Mouse (Mus musculus): ENCODE results near the gene Hist1h1a. TPM values are rescaled to one million over a fixed set of nuclear protein-coding genes. Genes with fewer than 3 reads are reported as not detected.

The Hist1h1a gene
- polyA plus RNA-seq, 1 experiment = 0.22 TPM

DNA sequence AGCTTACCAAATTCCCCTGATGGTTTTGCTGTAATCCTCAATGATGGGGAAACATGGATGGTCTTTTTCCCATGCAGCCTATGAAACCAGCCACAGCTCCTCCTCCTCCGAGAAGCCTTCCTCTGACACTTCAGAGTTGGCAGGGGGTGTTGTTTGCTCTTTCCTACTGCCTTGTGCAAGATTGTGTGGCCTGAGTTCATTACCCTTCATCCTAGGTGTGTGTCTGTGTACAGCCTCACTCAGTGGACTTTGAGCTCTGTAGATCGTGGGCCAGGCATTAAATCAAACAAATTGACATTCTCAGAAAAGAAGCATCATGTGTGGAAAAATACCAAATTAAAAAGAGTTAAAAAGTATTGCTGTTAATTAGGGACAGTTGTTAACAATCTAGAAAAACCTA is 41.1 kb downstream of the Hist1h1a start:
- DNase-seq = peak; percentile 3
- Histone ChIP-seq H3K27me3 (replicated peaks; ENCODE audit: control insufficient read depth, insufficient read depth, low read length) (no peaks in the 10 kb centered on the region), H3K36me3 (ENCODE audit: control insufficient read depth, insufficient read depth, low read length) (no peaks in the 10 kb centered on the region), H3K4me1 (ENCODE audit: control insufficient read depth, insufficient read depth, low read length) (peaks cover 5% of the 10 kb centered on the region; the same call in 1 of the 2 replicates), H3K27ac (ENCODE audit: insufficient read depth, low read depth, low read length) (no peak overlapping the region), H3K4me3 (ENCODE audit: insufficient read depth, low read depth, low read length) (no peak overlapping the region)
- no peak for TF ChIP-seq POLR2A (IDR thresholded peaks at IDR 0.05; ENCODE audit: low read depth, low read length)
- TF ChIP-seq CTCF (conservative IDR thresholded peaks at IDR 0.05; ENCODE audit: insufficient read depth, insufficient read length, low read depth, low read length) = no peak
- WGBS = 54% methylated on average over 2 of the region's 2 CpGs

DNA sequence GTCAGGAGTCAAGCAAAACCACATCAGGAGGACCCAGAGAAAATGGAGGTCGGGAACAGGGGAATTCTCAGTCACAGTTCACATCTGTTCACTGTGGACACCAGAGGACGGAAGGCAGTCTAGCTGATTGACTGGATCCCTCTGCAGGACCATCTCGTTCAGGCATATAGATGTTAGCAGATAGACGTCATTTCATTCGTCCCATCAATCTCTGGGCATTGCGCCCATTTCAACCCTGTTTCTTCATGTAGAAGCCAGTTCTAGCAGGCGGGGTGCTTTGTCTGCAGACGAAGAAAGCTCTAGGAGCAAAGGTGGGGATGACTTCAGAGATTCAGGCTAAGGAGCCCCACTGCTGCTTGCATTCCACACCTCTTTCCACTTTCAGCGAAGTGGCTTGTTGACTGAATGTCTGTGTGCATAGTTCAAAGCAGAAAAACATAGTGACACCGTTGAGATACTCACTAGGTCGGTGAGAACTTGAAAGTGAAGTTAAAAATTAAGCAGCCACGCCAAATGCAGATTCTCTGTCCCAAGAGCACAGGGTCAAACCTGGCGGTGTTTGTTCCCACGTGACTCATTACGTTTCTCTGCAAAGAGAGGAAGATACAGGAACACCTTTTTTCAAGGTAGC is 43.1 kb downstream of the Hist1h1a start, which contains the start of gene Slc17a2:
Gene Slc17a2 (plus strand): TSS at position 572 of the 631 bp plus-strand sequence.
- Histone ChIP-seq H3K36me3 (ENCODE audit: control insufficient read depth, insufficient read depth, low read length) (no peaks in the 10 kb centered on the region), H3K27me3 (replicated peaks; ENCODE audit: control insufficient read depth, insufficient read depth, low read length) (no peaks in the 10 kb centered on the region), H3K27ac (ENCODE audit: insufficient read depth, low read depth, low read length) (no peak within 1 kb of the TSS), H3K4me1 (ENCODE audit: control insufficient read depth, insufficient read depth, low read length) (peaks cover 5% of the 10 kb centered on the region; the same call in 1 of the 2 replicates), H3K4me3 (ENCODE audit: insufficient read depth, low read depth, low read length) (no peak within 1 kb of the TSS)
- 53% methylated on average over 15 of the region's 15 CpGs for WGBS
- DNase-seq = peak; percentile 74
- TF ChIP-seq CTCF (conservative IDR thresholded peaks at IDR 0.05; ENCODE audit: insufficient read depth, insufficient read length, low read depth, low read length) (no peak), POLR2A (IDR thresholded peaks at IDR 0.05; ENCODE audit: low read depth, low read length) (no peak)

Other genes with a start within 250 kb of the Hist1h1a start
- gene Hist1h4h, start 232.6 kb upstream of the Hist1h1a start, polyA plus RNA-seq (2012; rRNA removed) = 44.7 and 57.5 TPM in 2 replicates
- gene Hist1h2af, start 229.8 kb upstream of the Hist1h1a start, polyA plus RNA-seq (2012; rRNA removed) = 4.3 and 8.0 TPM in 2 replicates
- gene Hist1h3g, start 228.2 kb upstream of the Hist1h1a start, polyA plus RNA-seq (2012; rRNA removed) = 0.25 and 0.58 TPM in 2 replicates
- gene Hist1h2bh, start 220.3 kb upstream of the Hist1h1a start, polyA plus RNA-seq (2012; rRNA removed) = 0.27 and 0.36 TPM in 2 replicates
- 0.74 and 0.87 TPM in 2 replicates for gene Hist1h3f, start 219.6 kb upstream of the Hist1h1a start, polyA plus RNA-seq (2012; rRNA removed)
- gene Hist1h4f, start 212.0 kb upstream of the Hist1h1a start, polyA plus RNA-seq (2012; rRNA removed) = 1.4 and 2.5 TPM in 2 replicates
- gene Hist1h1d, start 210.4 kb upstream of the Hist1h1a start, polyA plus RNA-seq (2012; rRNA removed) = 0.05 and 0.09 TPM in 2 replicates
- 3.8 and 4.3 TPM in 2 replicates for gene Hist1h3e, start 201.3 kb upstream of the Hist1h1a start, polyA plus RNA-seq (2012; rRNA removed)
- gene Hist1h2ae, start 192.4 kb upstream of the Hist1h1a start, polyA plus RNA-seq (2012; rRNA removed) = 0.22 and 0.58 TPM in 2 replicates
- 3.1 and 4.6 TPM in 2 replicates for gene Hist1h2bg, start 192.3 kb upstream of the Hist1h1a start, polyA plus RNA-seq (2012; rRNA removed)
- gene Hist1h2bf, start 189.5 kb upstream of the Hist1h1a start, polyA plus RNA-seq (2012; rRNA removed) = 0.30 and 0.99 TPM in 2 replicates
- not detected in 2 replicates for gene Hist1h2ad, start 189.3 kb upstream of the Hist1h1a start, polyA plus RNA-seq (2012; rRNA removed)
- 0.68 and 0.88 TPM in 2 replicates for gene Hist1h3d, start 187.9 kb upstream of the Hist1h1a start, polyA plus RNA-seq (2012; rRNA removed)
- 3.7 and 5.4 TPM in 2 replicates for gene Hist1h4d, start 182.1 kb upstream of the Hist1h1a start, polyA plus RNA-seq (2012; rRNA removed)
- gene Hist1h2be, start 142.5 kb upstream of the Hist1h1a start, polyA plus RNA-seq (2012; rRNA removed) = 1.2 TPM in 2 replicates
- 1.2 and 1.4 TPM in 2 replicates for gene Hist1h1e, start 141.1 kb upstream of the Hist1h1a start, polyA plus RNA-seq (2012; rRNA removed)
- gene Hist1h2ac, start 79.7 kb upstream of the Hist1h1a start, polyA plus RNA-seq (2012; rRNA removed) = 0.43 and 0.44 TPM in 2 replicates
- 473 and 571 TPM in 2 replicates for gene Hist1h2bc, start 79.5 kb upstream of the Hist1h1a start, polyA plus RNA-seq (2012; rRNA removed)
- gene Hist1h1t, start 67.9 kb upstream of the Hist1h1a start, polyA plus RNA-seq (2012; rRNA removed) = not detected in 2 replicates
- gene Hist1h4c, start 65.2 kb upstream of the Hist1h1a start, polyA plus RNA-seq (2012; rRNA removed) = 9.4 and 10.3 TPM in 2 replicates
- 21.2 and 21.4 TPM in 2 replicates for gene Hfe, start 52.8 kb upstream of the Hist1h1a start, polyA plus RNA-seq (2012; rRNA removed)
- gene Hist1h1c, start 24.9 kb upstream of the Hist1h1a start, polyA plus RNA-seq (2012; rRNA removed) = 68.7 and 76.0 TPM in 2 replicates
- 0.39 and 1.1 TPM in 2 replicates for gene Hist1h3c, start 18.1 kb upstream of the Hist1h1a start, polyA plus RNA-seq (2012; rRNA removed)
- 2.0 and 2.8 TPM in 2 replicates for gene Hist1h2bb, start 16.9 kb upstream of the Hist1h1a start, polyA plus RNA-seq (2012; rRNA removed)
- gene Hist1h2ab, start 12.5 kb upstream of the Hist1h1a start, polyA plus RNA-seq (2012; rRNA removed) = 1.3 and 1.5 TPM in 2 replicates
- gene Hist1h3b, start 11.4 kb upstream of the Hist1h1a start, polyA plus RNA-seq (2012; rRNA removed) = 0.88 and 1.4 TPM in 2 replicates
- 3.1 and 5.3 TPM in 2 replicates for gene Hist1h4b, start 6.7 kb upstream of the Hist1h1a start, polyA plus RNA-seq (2012; rRNA removed)
- gene Hist1h4a, start 2.4 kb upstream of the Hist1h1a start, polyA plus RNA-seq (2012; rRNA removed) = 0.91 and 2.3 TPM in 2 replicates
- gene Hist1h3a, start 1.3 kb upstream of the Hist1h1a start, polyA plus RNA-seq (2012; rRNA removed) = 0.74 and 1.5 TPM in 2 replicates
- gene Trim38, start 6.2 kb downstream of the Hist1h1a start, polyA plus RNA-seq (2012; rRNA removed) = 0.05 TPM in 1 of 2 replicates, not detected in the other
- 6.9 and 13.7 TPM in 2 replicates for gene Slc17a2, start 43.3 kb downstream of the Hist1h1a start, polyA plus RNA-seq (2012; rRNA removed)
- gene Slc17a3, start 75.8 kb downstream of the Hist1h1a start, polyA plus RNA-seq (2012; rRNA removed) = 142 and 150 TPM in 2 replicates
- gene Slc17a1, start 104.1 kb downstream of the Hist1h1a start, polyA plus RNA-seq (2012; rRNA removed) = 284 and 312 TPM in 2 replicates
- 2.6 and 2.8 TPM in 2 replicates for gene Slc17a4, start 151.3 kb downstream of the Hist1h1a start, polyA plus RNA-seq (2012; rRNA removed)
- 0.33 and 0.41 TPM in 2 replicates for gene Hist1h2ba, start 170.5 kb downstream of the Hist1h1a start, polyA plus RNA-seq (2012; rRNA removed)
- not detected in 2 replicates for gene Hist1h2aa, start 170.8 kb downstream of the Hist1h1a start, polyA plus RNA-seq (2012; rRNA removed)
- gene Scgn, start 227.5 kb downstream of the Hist1h1a start, polyA plus RNA-seq (2012; rRNA removed) = not detected in 2 replicates

All from kidney, adult 2 months (tissue).